Mouse (Mus musculus) small intestine, adult 2 months (tissue): ENCODE data around the gene Cnnm4.

Source experiments
- CTCF ChIP-seq: fragments of 200-500 bp; IDR thresholded peaks from 2 replicates; pipeline ENCODE4 v1.5.1; 2012; ENCODE audit warnings: low read depth, mild to moderate bottlenecking, control low read depth, inconsistent platforms, low read length, moderate library complexity, mixed read lengths; ENCODE audit not compliant: insufficient replicate concordance, insufficient read length; ENCODE audit errors: extremely low read depth
- POLR2A ChIP-seq: fragments of 200-500 bp; IDR thresholded peaks from 2 replicates; pipeline ENCODE4 v1.6.1; 2012; ENCODE audit warnings: low read depth, mild to moderate bottlenecking, control low read depth, inconsistent platforms, low read length, moderate library complexity

DNA sequence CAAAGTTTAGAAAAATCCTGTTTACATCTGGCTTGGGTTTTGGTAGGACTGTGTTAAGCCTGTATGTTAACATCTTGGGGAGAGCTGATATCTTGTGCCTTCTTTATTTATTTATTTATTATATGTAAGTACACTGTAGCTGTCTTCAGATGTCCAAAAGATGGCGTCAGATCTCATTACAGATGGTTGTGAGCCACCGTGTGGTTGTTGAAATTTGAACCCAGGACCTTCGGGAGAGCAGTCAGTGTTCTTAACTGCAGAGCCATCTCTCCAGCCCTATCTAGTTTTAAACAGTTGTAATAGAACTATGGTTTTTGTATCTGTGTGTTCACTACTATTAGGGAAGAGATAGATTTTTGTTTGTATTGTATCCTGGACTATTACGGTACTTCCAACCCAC, 57.9 kb downstream of the Cnnm4 start:
- TF ChIP-seq CTCF = no peak
- no peak for TF ChIP-seq POLR2A
